Mouse (Mus musculus) bone marrow macrophage, adult 2 months (primary cell): ENCODE results near the gene Hivep3.

Experiments
- CTCF ChIP-seq: IDR thresholded peaks from 2 replicates; pipeline ENCODE4 v1.5.1; 2012; ENCODE audit warnings: low read depth, mild to moderate bottlenecking, low read length, moderate library complexity
- POLR2A ChIP-seq: IDR thresholded peaks from 2 replicates; pipeline ENCODE4 v1.6.1; 2012; ENCODE audit warnings: mild to moderate bottlenecking, low read depth, low read length, borderline replicate concordance

GRCm38 (mm10) chr4:119825956-119826355 is 92.4 kb downstream of the Hivep3 start:
- TF ChIP-seq CTCF (no peak), POLR2A (no peak)
